Mouse (Mus musculus) spleen, postnatal 4 days (tissue): ENCODE results near the gene Smok3b.
"Not testable (repeated sequence)": the region's sequence is repeated elsewhere in the genome, so short reads cannot be mapped to it uniquely, and the experiment has no call there.

Source experiments
- DNase-seq, 2 experiments: peaks; one replicate each; pipeline ENCODE4 v3.0.0; 2022; ENCODE audit warnings: low spot score in 2 of 2

Gene Smok3b

GRCm38 (mm10) chr5:138020961-138021479 is at the start of gene Smok3b, which contains the start of gene Smok3a:
TSS of gene Smok3b (plus strand) at chr5:138021429.
TSS of gene Smok3a (plus strand) at chr5:138021261.
- DNase-seq = not testable (repeated sequence)

- no peak for DNase-seq
Observed at GRCm38 (mm10) chr5:137973161-137973560, 48.1 kb upstream of the Smok3b start.

DNA sequence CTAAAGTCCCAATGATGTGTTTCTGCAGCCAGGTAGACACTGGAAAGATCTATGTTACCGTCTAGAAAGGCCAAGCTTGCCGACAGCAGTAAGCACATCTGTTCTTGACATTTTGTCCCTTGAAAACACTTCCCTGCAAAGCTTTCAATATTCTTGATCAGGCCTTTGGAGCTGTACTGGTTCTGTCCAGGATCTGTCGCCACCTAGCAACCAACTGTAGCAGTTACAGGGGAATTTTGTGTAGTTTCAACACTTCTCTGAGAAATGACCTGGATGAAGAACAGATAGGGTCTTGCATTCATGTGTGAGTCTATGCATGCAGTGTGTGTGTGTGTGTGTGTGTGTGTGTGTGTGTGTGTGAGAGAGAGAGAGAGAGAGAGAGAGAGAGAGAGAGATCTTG is 47.5 kb upstream of the Smok3b start:
- DNase-seq = no peak

GRCm38 (mm10) chr5:137974724-137975123 is 46.5 kb upstream of the Smok3b start:
- DNase-seq = no peak

- DNase-seq = no peak
Observed at GRCm38 (mm10) chr5:137975434-137975833, 45.8 kb upstream of the Smok3b start.

- no peak for DNase-seq
Observed at GRCm38 (mm10) chr5:137977291-137977690, 43.9 kb upstream of the Smok3b start.

- no peak for DNase-seq
Observed at GRCm38 (mm10) chr5:137979081-137979480, 42.1 kb upstream of the Smok3b start.

GRCm38 (mm10) chr5:137981300-137981699 is 39.9 kb upstream of the Smok3b start, which contains the start of gene Azgp1:
TSS of gene Azgp1 (plus strand) at chr5:137981520.
- DNase-seq = no peak

DNA sequence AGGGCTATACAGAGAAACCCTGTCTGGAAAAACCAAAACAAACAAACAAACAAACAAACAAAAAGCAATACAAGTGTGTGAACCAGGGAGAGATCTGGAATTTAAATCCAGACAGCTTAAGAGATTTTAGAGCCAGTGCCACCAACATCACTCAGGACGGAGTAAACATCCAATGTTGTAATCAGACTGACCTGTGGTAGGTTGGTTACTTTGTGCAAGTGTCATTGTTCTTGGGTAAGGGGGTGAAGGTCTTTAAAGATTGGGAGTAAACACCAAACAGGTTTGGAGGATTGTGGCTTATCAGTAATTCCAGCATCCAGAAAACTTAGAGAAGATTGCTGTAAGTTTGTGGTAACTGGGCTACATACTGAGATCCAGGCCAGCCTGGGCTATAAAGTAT is 34.9 kb upstream of the Smok3b start:
- no peak for DNase-seq

DNA sequence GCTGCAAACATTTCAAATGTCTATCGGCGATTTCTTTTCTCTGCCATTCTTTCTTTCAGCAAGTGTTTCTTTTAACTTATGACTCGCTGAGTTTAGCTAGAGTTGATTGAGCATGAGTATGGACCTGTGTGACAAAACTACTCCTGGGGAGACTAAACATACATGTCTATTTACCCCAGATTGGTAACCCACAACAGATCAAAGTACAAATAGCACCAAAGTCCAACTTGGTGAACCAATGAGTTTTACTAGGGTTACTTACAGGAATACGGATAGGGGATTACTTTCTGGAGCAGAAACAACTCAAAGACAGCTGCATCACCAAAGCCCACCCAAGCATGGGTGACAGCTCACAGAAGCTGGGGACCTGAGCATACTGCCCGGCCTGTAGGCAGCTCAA is 11.8 kb upstream of the Smok3b start:
- DNase-seq = no peak

DNA sequence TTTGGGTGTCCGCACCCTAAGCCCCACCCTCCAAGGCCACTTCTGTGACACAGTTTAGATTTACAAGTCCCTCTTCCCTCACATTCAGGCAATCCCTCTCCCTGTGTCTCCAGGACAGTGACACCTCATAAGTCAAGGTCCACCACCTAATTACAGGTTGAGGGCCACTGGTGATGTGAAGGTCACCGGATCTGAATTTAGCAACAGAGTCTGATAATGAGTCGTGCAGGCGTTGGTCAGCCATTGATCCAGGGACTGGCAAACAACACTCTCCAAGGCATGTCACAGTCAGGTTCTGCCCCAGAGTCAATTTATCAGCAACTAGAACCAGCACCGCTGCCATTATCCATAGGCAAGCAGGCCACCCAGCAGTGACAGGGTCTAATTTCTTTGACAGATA is 8.8 kb upstream of the Smok3b start:
- no peak for DNase-seq

DNA sequence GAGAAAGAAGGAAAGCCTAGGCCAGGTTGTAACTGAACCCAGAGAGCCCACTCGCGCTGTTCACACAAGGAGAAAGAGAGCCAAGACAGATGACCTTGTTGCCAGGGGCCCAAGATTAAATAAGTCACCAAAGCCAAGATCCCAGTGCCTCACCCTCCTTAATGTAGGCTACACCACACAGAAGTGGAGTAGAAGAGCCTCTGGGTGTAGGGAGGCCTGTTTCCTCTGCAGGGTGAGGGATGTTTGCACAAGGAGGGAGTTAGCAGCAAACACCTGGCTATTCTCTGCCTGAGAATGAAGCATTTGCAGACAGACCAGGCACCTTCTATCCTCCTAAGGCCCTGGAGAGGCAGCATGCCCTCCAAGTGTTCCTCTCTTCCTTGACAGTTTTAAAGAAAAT is 4.7 kb upstream of the Smok3b start:
- DNase-seq = no peak

GRCm38 (mm10) chr5:138016997-138017396 is 4.2 kb upstream of the Smok3b start:
- DNase-seq = no peak

- not testable (repeated sequence) for DNase-seq
Observed at GRCm38 (mm10) chr5:138019577-138019976, 1.7 kb upstream of the Smok3b start.

DNA sequence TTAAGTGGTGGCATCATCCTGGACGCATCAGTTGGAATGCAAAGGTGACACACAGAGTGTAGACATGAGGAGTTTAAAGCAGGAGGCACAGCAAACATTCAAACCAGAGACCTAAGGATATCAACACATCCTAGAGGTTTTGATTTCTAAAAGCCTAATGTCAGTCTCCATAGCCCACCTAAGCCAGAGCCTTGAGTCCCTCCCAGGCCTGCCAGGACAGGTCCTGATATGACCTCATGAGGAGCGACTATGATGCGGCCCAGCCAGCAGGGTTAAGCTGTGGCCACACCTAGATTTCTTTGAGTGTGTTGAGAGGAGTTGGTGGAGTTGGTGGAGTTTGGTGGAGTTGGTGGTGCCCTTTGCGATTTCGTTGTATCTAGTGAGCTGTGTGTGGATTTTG is 31.7 kb downstream of the Smok3b start, which contains the start of gene Smok3c:
Gene Smok3c (plus strand): TSS at position 301 of the 400 bp plus-strand sequence.
- DNase-seq = not testable (repeated sequence)

GRCm38 (mm10) chr5:138073803-138074202 is 52.6 kb downstream of the Smok3b start:
- peak in 1 of 2 experiments; percentile 39 for DNase-seq

GRCm38 (mm10) chr5:138075684-138076083 is 54.5 kb downstream of the Smok3b start:
- DNase-seq = no peak

DNA sequence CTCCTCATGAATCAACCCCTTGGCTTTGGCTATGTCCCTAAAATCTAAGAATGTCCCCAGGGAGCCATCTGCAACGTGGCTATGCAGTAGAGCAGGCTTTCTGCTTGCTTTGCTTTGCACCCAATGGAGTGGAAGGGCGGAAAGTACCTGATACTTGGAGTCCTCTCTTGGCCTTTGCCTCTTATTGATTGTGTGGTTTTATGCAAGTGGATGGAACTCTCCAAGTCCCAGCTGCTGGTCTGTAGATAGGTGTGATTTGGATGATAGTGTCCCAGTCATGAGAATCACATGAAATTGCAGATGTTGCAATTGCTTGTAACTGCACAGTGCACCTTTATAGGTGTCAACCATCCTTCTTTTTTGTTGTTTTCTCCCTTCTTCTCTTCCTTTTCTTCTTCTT is 54.9 kb downstream of the Smok3b start:
- peak in 1 of 2 experiments; percentile 21 for DNase-seq

- no peak for DNase-seq
Observed at GRCm38 (mm10) chr5:138080456-138080855, 59.2 kb downstream of the Smok3b start.

- DNase-seq = peak in 1 of 2 experiments; percentile 57
Observed at GRCm38 (mm10) chr5:138081446-138081845, 60.2 kb downstream of the Smok3b start.

- DNase-seq = no peak
Observed at GRCm38 (mm10) chr5:138083318-138083900, 62.2 kb downstream of the Smok3b start.

DNA sequence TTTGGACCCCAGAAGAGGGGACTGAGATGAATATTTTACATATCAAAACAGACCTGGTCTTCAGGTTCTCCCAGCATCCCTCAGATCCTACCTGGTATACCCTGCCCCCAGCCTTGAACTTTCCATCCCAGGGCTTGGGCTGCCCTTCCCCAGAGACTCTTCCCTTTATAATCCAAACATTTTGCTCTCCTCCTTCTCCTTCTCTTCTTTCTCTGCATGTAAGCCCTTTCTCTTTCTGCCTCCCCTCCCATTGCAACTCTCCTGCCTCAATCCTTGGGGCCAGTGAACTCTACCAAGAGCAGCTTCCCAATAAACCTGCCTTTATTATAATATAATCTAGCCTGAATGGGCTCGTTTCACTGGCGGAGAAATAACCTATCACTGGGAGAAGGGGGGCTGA is 62.7 kb downstream of the Smok3b start:
- DNase-seq = peak in 1 of 2 experiments; percentile 54

DNA sequence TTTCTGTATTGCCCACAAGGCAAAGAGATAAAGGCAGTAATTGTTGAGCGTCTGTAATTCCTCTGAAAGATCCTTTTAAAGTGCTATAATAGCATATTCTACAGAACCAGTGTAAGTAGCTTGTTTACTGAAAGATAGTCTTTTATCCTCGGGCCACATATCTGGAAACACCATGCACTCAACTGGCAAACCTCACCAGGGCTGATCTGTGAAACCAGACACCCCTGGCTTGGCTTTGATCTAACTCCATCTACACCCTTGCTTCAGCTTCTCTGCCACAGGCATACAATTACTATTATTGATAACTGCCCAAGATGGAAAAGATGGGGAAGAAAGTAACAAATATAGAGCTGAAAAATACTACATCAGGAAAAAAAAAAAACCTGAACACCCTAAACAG is 63.3 kb downstream of the Smok3b start:
- DNase-seq = peak in 1 of 2 experiments; percentile 60

GRCm38 (mm10) chr5:138084996-138085395 is 63.8 kb downstream of the Smok3b start, which contains the start of gene Zkscan1:
TSS of gene Zkscan1 (plus strand) at chr5:138085084.
- peak; percentile 71 to 85 for DNase-seq
